Mouse (Mus musculus): ENCODE results near the gene Idi2.

DNA sequence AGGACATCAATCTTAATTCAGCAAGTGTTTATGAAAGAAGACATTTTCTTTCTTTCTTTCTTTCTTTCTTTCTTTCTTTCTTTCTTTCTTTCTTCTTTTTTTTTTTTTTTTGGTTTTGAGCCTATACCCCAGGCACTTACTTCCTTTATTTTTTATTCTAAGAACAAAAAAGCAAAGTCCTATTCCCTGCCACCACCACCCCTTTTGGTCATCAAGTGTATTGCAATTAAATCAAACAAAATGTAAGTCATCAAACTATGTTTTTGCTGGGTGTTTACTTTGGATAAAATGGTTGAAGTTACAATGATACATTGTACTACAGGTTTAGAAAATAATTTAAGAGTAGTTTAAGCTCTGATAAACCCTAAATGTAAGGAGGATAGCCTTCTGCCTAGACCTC is 19.7 kb downstream of the Idi2 start:
- TF ChIP-seq CTCF (IDR thresholded peaks at IDR 0.05; ENCODE audit: low read depth), result no peak
- no peak for TF ChIP-seq EP300 (IDR thresholded peaks at IDR 0.05; ENCODE audit: low read depth)
